Mouse (Mus musculus) MEL (cell line): Measurements from ENCODE around the gene Tead2. TPM values are rescaled to one million over a fixed set of nuclear protein-coding genes. Genes with fewer than 3 reads are reported as not detected.
A peak's percentile ranks its signal among the peaks of the same experiment; 100 is the strongest.

Source experiments
- DNase-seq: peaks from one replicate; pipeline ENCODE4 v3.0.0; 2011; ENCODE audit warnings: low read depth, low spot score
- H3K27ac ChIP-seq: 2 replicates; pipeline ENCODE4 v1.5.1; 2012; ENCODE audit warnings: low read depth, mild to moderate bottlenecking, control low read depth, low read length, moderate library complexity; ENCODE audit not compliant: control insufficient read depth
- H3K27me3 ChIP-seq, 2 experiments: fragments of 150-350 bp in 1 of 2; sonication (generic) in 1 of 2; 2 replicates each; pipeline ENCODE4 v1.6.1; 2012; ENCODE audit warnings: low read length in 2 of 2, mild to moderate bottlenecking in 2 of 2, improper control_type of control experiment in 1 of 2, moderate library complexity in 1 of 2; ENCODE audit not compliant: insufficient read depth in 2 of 2, control insufficient read depth in 1 of 2
- H3K36me3 ChIP-seq, 2 experiments: 2 replicates each; pipeline ENCODE4 v1.6.1; 2012 to 2014; ENCODE audit warnings: low read length in 2 of 2, improper control_type of control experiment in 1 of 2, inconsistent platforms in 1 of 2, mild to moderate bottlenecking in 1 of 2; ENCODE audit not compliant: insufficient read depth in 2 of 2, control insufficient read depth in 1 of 2
- H3K4me1 ChIP-seq, 2 experiments: fragments of 150-350 bp in 1 of 2; sonication (generic) in 1 of 2; 2 replicates each; pipeline ENCODE4 v1.6.1; 2012; ENCODE audit warnings: low read length in 2 of 2, improper control_type of control experiment in 1 of 2, mild to moderate bottlenecking in 1 of 2; ENCODE audit not compliant: insufficient read depth in 2 of 2, control insufficient read depth in 1 of 2
- H3K4me3 ChIP-seq, 2 experiments: fragments of 150-350 bp in 1 of 2; sonication (generic) in 1 of 2; 2 replicates each; pipeline ENCODE4 v1.5.1; 2012; ENCODE audit warnings: low read depth in 2 of 2, low read length in 2 of 2, mild to moderate bottlenecking in 2 of 2, moderate library complexity in 2 of 2, control low read depth in 1 of 2, improper control_type of control experiment in 1 of 2; ENCODE audit not compliant: control insufficient read depth in 1 of 2, insufficient read depth in 1 of 2
- H3K79me2 ChIP-seq: 2 replicates; pipeline ENCODE4 v1.6.1; 2012; ENCODE audit warnings: mild to moderate bottlenecking, low read length, moderate library complexity; ENCODE audit not compliant: control insufficient read depth, poor library complexity, insufficient read depth
- H3K9ac ChIP-seq: 2 replicates; pipeline ENCODE4 v1.6.1; 2012; ENCODE audit warnings: low read depth, mild to moderate bottlenecking, control low read depth, low read length, moderate library complexity; ENCODE audit not compliant: control insufficient read depth, poor library complexity, severe bottlenecking
- H3K9me3 ChIP-seq: fragments of 150-350 bp; sonication (generic); replicated peaks from 2 replicates; pipeline ENCODE4 v1.6.1; 2012; ENCODE audit warnings: mild to moderate bottlenecking, low read length, improper control_type of control experiment, moderate library complexity; ENCODE audit not compliant: insufficient read depth
- BHLHE40 ChIP-seq: IDR thresholded peaks from 2 replicates; pipeline ENCODE4 v1.6.1; 2012; ENCODE audit warnings: low read depth, mild to moderate bottlenecking, inconsistent platforms, low read length, improper control_type of control experiment, borderline replicate concordance
- CHD1 ChIP-seq: IDR thresholded peaks from 2 replicates; pipeline ENCODE4 v1.6.1; 2012; ENCODE audit warnings: low read depth, mild to moderate bottlenecking, inconsistent platforms, low read length, improper control_type of control experiment
- CHD2 ChIP-seq: IDR thresholded peaks from 2 replicates; pipeline ENCODE4 v1.6.1; 2011; ENCODE audit warnings: low read length, improper control_type of control experiment
- ELF1 ChIP-seq: IDR thresholded peaks from 2 replicates; pipeline ENCODE4 v1.6.1; 2014; ENCODE audit warnings: low read depth, mild to moderate bottlenecking, inconsistent platforms, low read length, improper control_type of control experiment, moderate library complexity
- ETS1 ChIP-seq: IDR thresholded peaks from 2 replicates; pipeline ENCODE4 v1.6.1; 2012; ENCODE audit warnings: low read depth, mild to moderate bottlenecking, inconsistent platforms, low read length, improper control_type of control experiment, moderate library complexity
- GABPA ChIP-seq: IDR thresholded peaks from 2 replicates; pipeline ENCODE4 v1.6.1; 2012; ENCODE audit warnings: low read depth, mild to moderate bottlenecking, inconsistent platforms, low read length, improper control_type of control experiment, moderate library complexity
- GATA1 ChIP-seq: IDR thresholded peaks from 2 replicates; pipeline ENCODE4 v1.6.1; 2011; ENCODE audit warnings: low read depth, low read length, improper control_type of control experiment
- KAT2A ChIP-seq: conservative IDR thresholded peaks from 2 replicates; pipeline ENCODE4 v1.6.1; 2012; ENCODE audit warnings: low read depth, low read length, improper control_type of control experiment, inconsistent platforms
- MAFK ChIP-seq: IDR thresholded peaks from 2 replicates; pipeline ENCODE4 v1.6.1; 2011; ENCODE audit warnings: low read depth, mild to moderate bottlenecking, low read length, improper control_type of control experiment, borderline replicate concordance
- MAX ChIP-seq: IDR thresholded peaks from 2 replicates; pipeline ENCODE4 v1.6.1; 2011; ENCODE audit warnings: low read length, improper control_type of control experiment
- MAZ ChIP-seq: IDR thresholded peaks from 2 replicates; pipeline ENCODE4 v1.6.1; 2012; ENCODE audit warnings: low read depth, mild to moderate bottlenecking, inconsistent platforms, low read length, improper control_type of control experiment
- MEF2A ChIP-seq: IDR thresholded peaks from 2 replicates; pipeline ENCODE4 v1.6.1; 2014; ENCODE audit warnings: low read depth, mild to moderate bottlenecking, inconsistent platforms, low read length, improper control_type of control experiment; ENCODE audit not compliant: poor library complexity, insufficient replicate concordance, severe bottlenecking; ENCODE audit errors: extremely low read depth
- MXI1 ChIP-seq: IDR thresholded peaks from 2 replicates; pipeline ENCODE4 v1.6.1; 2011; ENCODE audit warnings: mild to moderate bottlenecking, low read depth, low read length, improper control_type of control experiment
- MYB ChIP-seq: IDR thresholded peaks from 2 replicates; pipeline ENCODE4 v1.6.1; 2011; ENCODE audit warnings: mild to moderate bottlenecking, low read depth, low read length, improper control_type of control experiment
- MYC ChIP-seq: IDR thresholded peaks from 2 replicates; pipeline ENCODE4 v1.6.1; 2011; ENCODE audit warnings: low read depth, mild to moderate bottlenecking, low read length, improper control_type of control experiment, moderate library complexity
- NELFE ChIP-seq: IDR thresholded peaks from 2 replicates; pipeline ENCODE4 v1.6.1; 2011; ENCODE audit warnings: low read depth, low read length, improper control_type of control experiment
- NRF1 ChIP-seq: IDR thresholded peaks from 2 replicates; pipeline ENCODE4 v1.6.1; 2014; ENCODE audit warnings: low read depth, mild to moderate bottlenecking, inconsistent platforms, low read length, improper control_type of control experiment, moderate library complexity; ENCODE audit not compliant: poor library complexity, insufficient read depth, severe bottlenecking
- POLR2A ChIP-seq, 2 experiments: IDR thresholded peaks; 2 replicates each; pipeline ENCODE4 v1.6.1; 2011 to 2012; ENCODE audit warnings: low read length in 2 of 2, mild to moderate bottlenecking in 2 of 2, control low read depth in 1 of 2, improper control_type of control experiment in 1 of 2, low read depth in 1 of 2, moderate library complexity in 1 of 2; ENCODE audit not compliant: control insufficient read depth in 1 of 2, insufficient read depth in 1 of 2, poor library complexity in 1 of 2
- POLR2AphosphoS5 ChIP-seq: IDR thresholded peaks from 2 replicates; pipeline ENCODE4 v1.6.1; 2012; ENCODE audit warnings: low read depth, borderline replicate concordance, mild to moderate bottlenecking, inconsistent platforms, low read length, moderate library complexity, mixed read lengths
- RCOR1 ChIP-seq: IDR thresholded peaks from 2 replicates; pipeline ENCODE4 v1.6.1; 2012; ENCODE audit warnings: low read depth, mild to moderate bottlenecking, inconsistent platforms, low read length, improper control_type of control experiment
- SIN3A ChIP-seq: IDR thresholded peaks from 2 replicates; pipeline ENCODE4 v1.6.1; 2012; ENCODE audit warnings: low read length, improper control_type of control experiment, inconsistent platforms
- SMC3 ChIP-seq: IDR thresholded peaks from 2 replicates; pipeline ENCODE4 v1.6.1; 2011; ENCODE audit warnings: low read depth, low read length, improper control_type of control experiment
- TBP ChIP-seq: IDR thresholded peaks from 2 replicates; pipeline ENCODE4 v1.8.0; 2011; ENCODE audit warnings: low read depth, low read length, improper control_type of control experiment
- TCF12 ChIP-seq: IDR thresholded peaks from 2 replicates; pipeline ENCODE4 v1.6.1; 2014; ENCODE audit warnings: low read depth, mild to moderate bottlenecking, inconsistent platforms, low read length, improper control_type of control experiment, moderate library complexity
- UBTF ChIP-seq: IDR thresholded peaks from 2 replicates; pipeline ENCODE4 v1.6.1; 2012; ENCODE audit warnings: low read depth, mild to moderate bottlenecking, inconsistent platforms, low read length, improper control_type of control experiment, moderate library complexity, borderline replicate concordance; ENCODE audit not compliant: insufficient read depth
- USF1 ChIP-seq: IDR thresholded peaks from 2 replicates; pipeline ENCODE4 v1.6.1; 2014; ENCODE audit warnings: low read depth, mild to moderate bottlenecking, inconsistent platforms, low read length, improper control_type of control experiment, moderate library complexity
- USF2 ChIP-seq, 2 experiments: IDR thresholded peaks; 2 replicates each; pipeline ENCODE4 v1.6.1; 2011 to 2012; ENCODE audit warnings: improper control_type of control experiment in 2 of 2, low read length in 2 of 2, borderline replicate concordance in 1 of 2, inconsistent platforms in 1 of 2, low read depth in 1 of 2, mild to moderate bottlenecking in 1 of 2; ENCODE audit not compliant: insufficient read depth in 1 of 2
- ZC3H11A ChIP-seq: IDR thresholded peaks from 2 replicates; pipeline ENCODE4 v1.6.1; 2012; ENCODE audit warnings: low read depth, mild to moderate bottlenecking, inconsistent platforms, low read length, improper control_type of control experiment
- ZKSCAN1 ChIP-seq: IDR thresholded peaks from 2 replicates; pipeline ENCODE4 v1.6.1; 2012; ENCODE audit warnings: low read depth, mild to moderate bottlenecking, inconsistent platforms, low read length, improper control_type of control experiment, moderate library complexity
- ZNF384 ChIP-seq: IDR thresholded peaks from 2 replicates; pipeline ENCODE4 v1.6.1; 2012; ENCODE audit warnings: low read depth, mild to moderate bottlenecking, inconsistent platforms, low read length, improper control_type of control experiment
- polyA plus RNA-seq, 2 experiments: library from polyadenylated mRNA; stranded (reverse) in 1 of 2; unstranded in 1 of 2; fragments of >175 nt in 1 of 2; fragments of >200 nt in 1 of 2; gene quantifications; 2 replicates each; pipeline versions ENCODE4 v1.2.1 to v1.2.4; 2012; ENCODE audit warnings: low replicate concordance in 2 of 2, low read depth in 1 of 2; ENCODE audit not compliant: insufficient read length in 2 of 2, insufficient read depth in 1 of 2, missing spikeins in 1 of 2
- total RNA-seq: library from RNA; depleted of rRNA; stranded (reverse); fragments of 300-350 nt; gene quantifications from 2 replicates; pipeline ENCODE4 v1.2.3, GENCODE M21; 2012

The Tead2 gene
- total and polyA plus RNA-seq, 3 experiments: 0.19 to 0.38 TPM; not detected in 1

- Histone ChIP-seq H3K4me3 (no peak overlapping the region), H3K79me2 (no peaks in the 10 kb centered on the region), H3K36me3 (no peaks in the 10 kb centered on the region), H3K27me3 (peaks cover 4% of the 10 kb centered on the region in 2 experiments), H3K9me3 (no peaks in the 10 kb centered on the region), H3K4me1 (no peaks in the 10 kb centered on the region), H3K9ac (no peak overlapping the region), H3K27ac (no peak overlapping the region)
- DNase-seq: no peak
- TF ChIP-seq GABPA: no peak
- no peak for TF ChIP-seq MXI1
- no peak for TF ChIP-seq POLR2AphosphoS5
- no peak for TF ChIP-seq TCF12
- no peak for TF ChIP-seq BHLHE40
- TF ChIP-seq UBTF: no peak
- no peak for TF ChIP-seq USF2 (IDR thresholded peaks at IDR 0.05; ENCODE audit: borderline replicate concordance in 1 of 2, insufficient read depth in 1 of 2, low read depth in 1 of 2, low read length in 2 of 2)
- TF ChIP-seq NRF1: no peak
- no peak for TF ChIP-seq SMC3
- TF ChIP-seq ZNF384: no peak
- no peak for TF ChIP-seq RCOR1
- TF ChIP-seq MYB: no peak
- no peak for TF ChIP-seq KAT2A
- TF ChIP-seq MYC: no peak
- no peak for TF ChIP-seq TBP
- no peak for TF ChIP-seq POLR2A (IDR thresholded peaks at IDR 0.05; ENCODE audit: control insufficient read depth in 1 of 2, insufficient read depth in 1 of 2, low read depth in 1 of 2, low read length in 2 of 2, poor library complexity in 1 of 2)
- TF ChIP-seq MAX: no peak
These were observed 46.1 kb upstream of the Tead2 start for GRCm38 (mm10) chr7:45169495-45169894.

DNA sequence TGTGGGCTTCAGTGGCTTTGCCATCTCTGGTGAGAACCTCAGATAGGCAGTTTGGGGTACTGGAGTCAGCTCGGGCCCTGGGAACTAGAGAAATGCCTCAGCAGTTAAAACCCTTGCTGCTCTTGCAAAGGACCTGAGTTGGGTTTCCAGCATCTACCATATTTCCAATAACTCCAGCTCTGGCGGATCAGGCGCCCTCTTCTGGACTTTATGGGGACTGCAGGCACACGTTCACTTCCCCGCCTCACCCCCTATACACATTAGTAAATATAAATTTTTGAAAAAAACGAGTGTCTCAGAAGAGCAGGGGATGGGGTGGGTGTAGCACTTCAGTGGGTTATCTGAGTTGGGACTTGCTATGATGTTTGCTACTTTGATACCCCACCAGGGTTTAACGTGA, 42.6 kb upstream of the Tead2 start:
- DNase-seq: peak; percentile 68
- Histone ChIP-seq H3K79me2 (no peaks in the 10 kb centered on the region), H3K36me3 (no peaks in the 10 kb centered on the region), H3K4me1 (no peaks in the 10 kb centered on the region), H3K27ac (no peak overlapping the region), H3K27me3 (no peaks in the 10 kb centered on the region), H3K9ac (no peak overlapping the region), H3K9me3 (no peaks in the 10 kb centered on the region), H3K4me3 (no peak overlapping the region)
- no peak for TF ChIP-seq MYB
- TF ChIP-seq NELFE: no peak
- no peak for TF ChIP-seq BHLHE40
- no peak for TF ChIP-seq MEF2A
- TF ChIP-seq CHD2: no peak
- 0 out of 2 replicates have a peak, but pooled peaks have one; percentile 7 for TF ChIP-seq ZNF384
- TF ChIP-seq CHD1: no peak
- TF ChIP-seq MAFK: no peak
- TF ChIP-seq USF1: no peak
- TF ChIP-seq NRF1: no peak
- no peak for TF ChIP-seq MAX
- no peak for TF ChIP-seq MAZ
- TF ChIP-seq ETS1: no peak
- TF ChIP-seq SIN3A: 0 out of 2 replicates have a peak, but pooled peaks have one; percentile 26
- no peak for TF ChIP-seq RCOR1
- TF ChIP-seq TBP: no peak
- peak; percentile 23; the same call in 1 of the 2 replicates for TF ChIP-seq ZC3H11A
- TF ChIP-seq USF2 (IDR thresholded peaks at IDR 0.05; ENCODE audit: borderline replicate concordance in 1 of 2, insufficient read depth in 1 of 2, low read depth in 1 of 2, low read length in 2 of 2): no peak
- no peak for TF ChIP-seq GATA1
- TF ChIP-seq SMC3: peak; percentile 70
- TF ChIP-seq ELF1: no peak
- no peak for TF ChIP-seq ZKSCAN1
